Mouse (Mus musculus): ENCODE data around the gene Rnft2.

The Rnft2 gene

DNA sequence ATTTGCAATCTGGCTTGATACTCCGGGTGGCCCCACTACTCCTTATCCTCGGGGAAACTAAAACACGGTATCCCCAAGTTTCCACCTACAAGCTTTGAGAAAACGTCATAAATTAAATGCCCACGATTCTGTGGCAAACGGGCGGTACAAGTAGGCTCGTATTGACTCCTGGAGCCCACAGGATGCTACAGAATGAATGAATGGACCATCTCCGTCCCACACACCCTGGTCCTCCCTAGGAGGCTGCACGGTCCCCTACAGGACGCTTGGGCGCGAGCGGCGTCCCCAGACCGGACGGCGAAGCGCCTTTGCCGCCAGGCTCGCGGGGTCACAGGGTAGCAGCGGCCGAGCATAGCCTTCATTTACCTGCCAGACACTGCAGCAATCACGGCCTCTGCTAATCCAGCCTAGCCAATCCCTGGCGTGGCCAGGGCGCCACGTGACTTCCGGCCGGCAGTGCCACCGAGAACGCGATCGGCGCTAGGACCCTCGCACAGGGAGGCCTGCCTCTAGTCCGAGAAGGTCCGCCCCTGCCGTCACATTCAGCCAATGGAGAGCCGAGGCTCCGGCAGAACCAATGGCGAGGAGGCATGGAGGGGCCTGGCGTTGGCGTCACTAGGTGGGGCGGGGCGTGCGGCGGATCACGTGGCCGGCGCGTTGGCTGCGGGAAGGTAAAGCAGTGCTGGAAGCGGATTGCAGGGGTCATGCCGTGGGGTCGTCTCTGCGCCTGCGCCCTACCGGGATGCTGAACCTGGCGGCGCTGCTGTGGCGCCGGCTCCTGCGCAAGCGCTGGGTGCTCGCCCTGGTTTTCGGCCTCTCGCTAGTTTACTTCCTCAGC is at the start of gene Rnft2, which contains the start of gene 2410131K14Rik:
Rnft2 (minus strand) TSS at position 511 of the 838 bp plus-strand sequence.
2410131K14Rik (plus strand) TSS at position 622 of the 838 bp plus-strand sequence.
- DNase-seq (ENCODE audit: low spot score), result peak; percentile 100

- DNase-seq (ENCODE audit: low spot score), result no peak
These were observed 49.4 kb upstream of the Rnft2 start for GRCm38 (mm10) chr5:118294086-118294864.

DNA sequence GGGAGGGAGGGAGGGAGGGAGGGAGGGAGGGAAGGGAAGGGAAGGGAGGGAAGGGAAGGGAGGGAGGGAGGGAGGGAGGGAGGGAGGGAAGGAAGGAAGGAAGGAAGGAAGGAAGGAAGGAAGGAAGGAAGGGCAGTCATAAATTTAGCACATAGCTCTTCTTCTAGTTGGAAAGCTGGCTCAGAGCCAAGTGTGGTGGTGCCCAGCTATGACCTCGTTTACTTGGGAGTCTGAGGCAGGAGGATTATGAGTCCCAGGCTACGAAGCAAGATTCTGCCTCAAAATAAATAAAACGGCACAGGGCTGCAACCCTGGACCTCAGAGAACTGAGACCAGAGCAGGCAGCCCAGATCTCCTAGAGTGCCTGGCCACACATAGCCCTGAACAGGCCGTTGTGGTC is 47.6 kb upstream of the Rnft2 start:
- no peak for DNase-seq (ENCODE audit: low spot score)

GRCm38 (mm10) chr5:118291453-118291852 is 46.5 kb upstream of the Rnft2 start:
- DNase-seq (ENCODE audit: low spot score), result no peak

DNA sequence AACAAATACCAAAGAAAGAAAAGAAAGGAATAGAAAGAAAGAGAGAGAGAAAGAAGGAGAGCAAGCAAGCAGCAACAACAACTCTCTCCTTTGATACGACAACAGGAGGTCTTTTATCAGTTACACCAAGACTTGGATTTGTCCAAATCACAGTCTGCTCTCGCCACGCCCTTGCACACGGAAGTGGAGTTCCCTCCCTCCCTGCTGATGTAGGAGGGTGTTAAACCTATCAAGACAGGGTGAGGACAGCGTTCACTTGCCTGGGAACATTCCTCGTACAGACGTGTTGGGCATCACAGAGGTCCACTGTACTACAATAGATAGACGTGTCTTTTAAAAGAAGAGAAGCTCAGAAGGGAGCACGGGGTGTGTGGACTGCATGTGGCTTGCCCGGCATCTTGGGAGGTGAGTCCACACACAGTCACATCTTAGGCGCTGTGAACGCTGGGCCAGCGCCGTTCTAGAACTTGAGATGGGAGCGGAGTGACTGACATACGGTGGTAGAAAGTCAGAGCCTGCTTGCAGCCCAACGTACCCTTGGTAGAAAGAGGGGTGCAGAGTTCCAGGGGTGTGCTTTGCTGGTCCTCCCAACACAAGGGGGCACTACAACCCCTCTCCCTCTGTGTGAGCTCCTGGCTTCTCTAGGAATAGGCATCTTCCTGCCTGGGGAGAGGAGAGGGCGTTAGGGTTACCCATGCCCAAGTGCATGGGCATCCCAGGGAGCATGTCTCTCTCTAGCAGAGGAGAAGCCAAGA is 33.0 kb upstream of the Rnft2 start:
- no peak for DNase-seq (ENCODE audit: low spot score)

DNA sequence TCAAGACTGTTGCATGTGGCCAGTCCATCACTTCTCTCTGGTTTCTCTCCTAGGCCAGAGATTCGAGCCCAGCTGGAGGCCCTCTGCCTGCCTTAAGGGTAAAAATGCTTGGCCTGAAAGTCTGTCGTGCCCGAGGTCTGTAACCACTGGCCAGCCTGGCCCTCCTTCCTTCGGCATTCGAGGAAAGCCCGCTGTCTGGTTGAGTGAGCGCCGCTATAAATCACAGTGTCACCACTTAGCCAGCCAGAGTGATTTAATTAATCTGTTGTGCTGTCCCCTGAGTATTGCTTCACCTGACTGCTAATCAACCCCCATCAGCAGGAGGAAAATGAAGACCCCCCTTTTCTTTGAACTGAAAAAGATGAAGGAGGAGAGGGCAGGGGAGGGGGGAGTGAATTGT is 31.8 kb upstream of the Rnft2 start:
- no peak for DNase-seq (ENCODE audit: low spot score)

DNA sequence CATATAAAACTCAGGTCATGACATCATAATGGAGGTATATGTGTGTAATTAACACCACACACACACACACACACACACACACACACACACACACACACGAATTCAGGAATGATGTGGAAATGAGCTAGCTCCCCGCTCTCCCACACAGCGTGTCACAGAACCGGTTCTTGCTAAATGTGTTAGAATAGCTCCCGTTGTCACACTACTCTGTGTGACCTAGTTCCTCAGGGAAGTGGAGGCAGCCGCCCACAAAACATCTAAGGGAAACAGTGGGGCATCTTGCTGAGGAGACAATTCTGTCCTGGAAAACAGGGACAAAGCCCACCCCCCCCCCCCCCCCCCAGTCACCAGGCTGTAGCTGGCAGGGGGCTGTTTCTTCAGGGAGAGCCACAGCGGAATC is 31.4 kb upstream of the Rnft2 start:
- DNase-seq (ENCODE audit: low spot score), result no peak

DNA sequence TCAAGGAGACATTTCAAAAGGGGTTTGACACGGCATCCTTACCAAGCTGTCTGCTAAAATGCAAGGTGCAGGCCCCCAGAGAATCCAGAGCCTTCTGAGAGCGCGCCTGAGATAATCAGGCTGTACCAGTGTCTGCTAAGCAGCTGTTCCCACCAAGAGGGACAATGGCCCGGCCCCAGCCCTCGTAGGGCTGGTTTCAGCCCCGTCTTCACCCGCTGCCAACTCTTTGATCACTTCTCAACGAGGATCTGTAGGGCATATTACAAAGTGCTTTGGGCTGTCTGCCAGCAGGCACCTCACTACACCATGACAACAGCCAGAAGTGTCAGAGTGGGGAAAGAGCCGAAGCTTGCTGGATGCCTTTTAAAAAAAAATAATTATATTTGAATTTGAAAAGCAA is 29.6 kb upstream of the Rnft2 start:
- DNase-seq (ENCODE audit: low spot score), result no peak

GRCm38 (mm10) chr5:118273446-118273845 is 28.5 kb upstream of the Rnft2 start:
- no peak for DNase-seq (ENCODE audit: low spot score)

GRCm38 (mm10) chr5:118271449-118272110 is 26.7 kb upstream of the Rnft2 start:
- no peak for DNase-seq (ENCODE audit: low spot score)

- DNase-seq (ENCODE audit: low spot score), result peak; percentile 70
These were observed 24.1 kb upstream of the Rnft2 start for GRCm38 (mm10) chr5:118268987-118269386.

GRCm38 (mm10) chr5:118266309-118266708 is 21.4 kb upstream of the Rnft2 start:
- DNase-seq (ENCODE audit: low spot score), result no peak

GRCm38 (mm10) chr5:118265366-118265765 is 20.4 kb upstream of the Rnft2 start:
- no peak for DNase-seq (ENCODE audit: low spot score)

GRCm38 (mm10) chr5:118264279-118264678 is 19.4 kb upstream of the Rnft2 start:
- DNase-seq (ENCODE audit: low spot score), result no peak

DNA sequence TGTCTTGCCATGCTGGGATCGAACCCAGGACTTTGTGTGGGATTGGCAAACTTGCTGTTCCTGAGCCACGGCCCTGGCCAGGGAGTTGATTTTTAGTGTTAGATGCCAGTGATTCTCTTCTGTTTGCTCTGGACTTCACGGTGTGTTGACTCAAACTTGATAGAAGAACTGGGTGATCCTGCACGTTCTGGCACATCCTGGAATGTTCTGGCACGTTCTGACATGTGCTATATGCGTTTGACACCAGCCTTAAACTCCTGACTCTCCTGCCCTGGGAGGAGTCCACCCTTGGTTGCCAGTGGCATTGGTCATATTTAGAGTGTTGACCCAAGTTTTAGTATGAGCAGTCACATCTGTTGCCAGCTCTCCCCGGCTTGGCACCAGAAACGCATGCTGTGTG is 17.5 kb upstream of the Rnft2 start:
- no peak for DNase-seq (ENCODE audit: low spot score)

DNA sequence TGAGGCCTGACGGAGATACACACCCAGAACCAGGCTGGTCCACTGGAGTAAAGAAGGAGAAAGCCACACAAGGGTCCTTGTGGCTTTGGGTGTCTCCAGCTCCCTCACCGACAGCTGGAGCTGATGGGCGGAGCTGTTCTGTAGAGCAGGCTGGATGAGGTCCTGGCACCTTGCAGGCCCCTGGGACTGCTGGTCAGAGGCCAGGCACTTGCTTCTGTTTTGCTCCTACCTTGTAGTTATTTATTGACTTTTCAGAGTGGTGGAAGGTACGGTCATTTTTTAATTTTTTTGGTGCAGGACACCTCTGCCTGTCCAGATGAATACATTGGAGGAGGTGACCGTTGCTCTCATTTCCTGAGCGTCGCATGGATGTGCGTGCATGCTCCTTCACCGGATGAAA is 16.3 kb upstream of the Rnft2 start:
- DNase-seq (ENCODE audit: low spot score), result no peak

DNA sequence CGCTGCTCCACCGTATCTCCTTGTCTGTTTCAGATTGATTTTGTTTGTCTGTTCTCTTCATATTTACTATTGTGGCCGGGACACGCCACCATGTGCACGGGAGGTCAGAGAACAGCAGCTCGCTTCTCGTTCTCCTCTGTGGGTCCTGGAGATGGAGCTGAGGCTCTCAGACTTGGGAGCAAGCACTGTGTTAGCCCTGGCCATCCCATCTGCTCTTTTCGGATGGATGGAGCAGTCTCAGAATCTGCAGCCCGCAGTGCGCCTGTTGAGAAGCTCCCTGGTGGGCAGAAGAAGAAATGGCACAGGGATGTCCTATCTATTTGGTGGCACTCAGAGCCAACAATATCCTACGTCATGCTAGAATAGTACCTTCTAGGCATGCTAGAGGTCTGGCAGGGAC is 15.7 kb upstream of the Rnft2 start:
- no peak for DNase-seq (ENCODE audit: low spot score)

GRCm38 (mm10) chr5:118260055-118260454 is 15.1 kb upstream of the Rnft2 start:
- no peak for DNase-seq (ENCODE audit: low spot score)

DNA sequence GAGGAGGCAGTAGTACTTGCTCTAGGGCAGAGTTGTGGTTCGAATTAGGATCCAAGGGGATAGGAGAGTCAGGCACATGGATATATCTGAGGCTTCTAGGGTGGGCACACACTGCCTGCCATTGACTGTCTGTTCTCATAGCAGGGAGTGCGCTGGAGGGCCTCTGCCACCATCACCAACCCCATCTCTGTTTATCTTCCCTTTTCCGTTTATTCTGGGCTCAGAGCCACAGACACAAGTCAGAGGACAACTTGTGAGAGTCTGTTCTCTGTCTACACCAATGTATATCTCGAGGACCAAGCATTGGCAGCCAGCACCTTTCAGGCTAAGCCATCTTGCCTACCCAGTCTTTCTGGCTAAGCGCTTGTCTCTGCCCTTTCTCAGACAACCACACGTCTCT is 14.7 kb upstream of the Rnft2 start:
- DNase-seq (ENCODE audit: low spot score), result no peak

DNA sequence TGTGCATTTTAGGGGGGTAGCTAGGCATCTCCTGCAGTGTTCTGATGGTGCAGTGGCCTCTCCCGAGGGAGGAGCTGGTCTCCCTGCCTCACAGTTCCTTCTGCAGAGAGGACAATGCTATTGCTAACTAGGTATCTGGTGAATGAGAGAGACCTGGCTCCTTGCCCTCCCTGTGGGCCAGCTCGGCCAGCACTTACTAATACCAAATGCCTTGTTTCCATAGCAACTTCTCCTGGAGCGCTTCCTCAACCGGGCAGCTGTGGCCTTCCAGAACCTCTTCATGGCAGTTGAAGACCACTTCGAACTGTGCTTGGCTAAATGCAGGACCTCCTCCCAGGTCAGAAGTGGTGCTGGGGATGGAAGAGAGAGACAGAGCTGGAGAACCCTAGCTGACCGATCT is 14.2 kb upstream of the Rnft2 start:
- DNase-seq (ENCODE audit: low spot score), result no peak

DNA sequence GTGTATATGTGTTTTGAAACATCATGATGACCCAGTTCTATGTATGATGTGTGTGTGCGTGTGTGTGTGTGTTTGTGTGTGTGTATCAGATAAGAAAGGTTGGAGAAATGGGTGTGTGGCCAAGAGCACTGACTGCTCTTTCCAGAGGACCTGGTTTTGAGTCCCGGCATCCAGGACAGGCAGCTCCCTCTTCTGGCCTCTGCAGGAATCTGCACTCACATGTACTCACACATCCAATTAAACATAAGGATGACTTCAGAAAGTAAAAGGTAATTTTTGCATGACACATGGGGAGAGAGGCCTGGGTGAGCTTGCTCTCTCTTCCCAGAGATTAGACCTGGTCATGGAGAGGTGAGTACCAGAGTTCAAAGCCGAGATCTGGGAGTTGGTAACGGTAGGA is 12.1 kb upstream of the Rnft2 start:
- DNase-seq (ENCODE audit: low spot score), result no peak

DNA sequence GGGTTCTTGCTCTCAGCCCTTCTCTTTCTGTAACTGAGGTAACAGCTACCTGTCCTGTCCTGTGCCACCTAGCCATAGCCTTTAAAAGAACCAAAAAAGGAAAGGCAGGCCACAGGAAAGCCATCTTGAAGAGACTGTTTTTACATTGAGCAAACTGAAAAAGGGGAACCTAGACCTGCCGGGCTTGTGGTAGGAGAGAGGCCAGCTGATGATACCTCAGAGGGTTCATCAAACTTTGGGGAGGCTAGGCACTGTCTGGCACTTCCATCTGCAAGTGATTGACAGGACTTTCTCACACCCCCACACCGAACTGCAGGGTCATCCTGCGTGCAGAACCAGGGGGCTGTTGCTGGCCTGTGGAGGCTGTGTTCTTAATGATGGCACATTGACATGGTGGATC is 8.6 kb upstream of the Rnft2 start:
- no peak for DNase-seq (ENCODE audit: low spot score)

Measured in yolk sac, embryonic 10.5 days (tissue).